Mouse (Mus musculus) myocyte (in vitro differentiated cells): ENCODE data around the gene Lpcat1. TPM values are rescaled to one million over a fixed set of nuclear protein-coding genes. Genes with fewer than 3 reads are reported as not detected.

Source experiments
- H3K27me3 ChIP-seq: one replicate; pipeline ENCODE4 v1.6.1; 2011; ENCODE audit not compliant: control insufficient read depth, insufficient read depth, insufficient read length
- H3K36me3 ChIP-seq: one replicate; pipeline ENCODE4 v1.6.1; 2011; ENCODE audit not compliant: control insufficient read depth, insufficient read depth
- H3K4me2 ChIP-seq: one replicate; pipeline ENCODE4 v1.6.1; 2011; ENCODE audit warnings: low read depth, control low read depth
- H3K4me3 ChIP-seq: one replicate; pipeline ENCODE4 v1.5.1; 2011; ENCODE audit warnings: mild to moderate bottlenecking, control low read depth, moderate library complexity
- H3K79me2 ChIP-seq: one replicate; pipeline ENCODE4 v1.6.1; 2011; ENCODE audit not compliant: control insufficient read depth, insufficient read depth
- H3ac ChIP-seq: one replicate; pipeline ENCODE4 v1.6.1; 2011; ENCODE audit not compliant: control insufficient read depth, insufficient read length
- CEBPB ChIP-seq: IDR thresholded peaks from 2 replicates; pipeline ENCODE4 v1.6.1; 2011; ENCODE audit warnings: mild to moderate bottlenecking, moderate library complexity; ENCODE audit not compliant: poor library complexity, insufficient read depth, severe bottlenecking
- E2F4 ChIP-seq: IDR thresholded peaks from one replicate; pipeline ENCODE4 v1.6.1; 2011; ENCODE audit warnings: mild to moderate bottlenecking, control low read depth, moderate library complexity; ENCODE audit not compliant: insufficient read depth
- MAX ChIP-seq: IDR thresholded peaks from one replicate; pipeline ENCODE4 v1.6.1; 2011; ENCODE audit warnings: low read depth, mild to moderate bottlenecking, control low read depth
- MYOD1 ChIP-seq, 3 experiments: IDR thresholded peaks; one replicate each; pipeline ENCODE4 v1.6.1; 2011; ENCODE audit warnings: control low read depth in 2 of 3, low read depth in 2 of 3, mild to moderate bottlenecking in 2 of 3, moderate library complexity in 1 of 3; ENCODE audit not compliant: insufficient read length in 2 of 3, control insufficient read depth in 1 of 3
- MYOG ChIP-seq, 3 experiments: IDR thresholded peaks; one replicate each; pipeline ENCODE4 v1.6.1; 2011; ENCODE audit warnings: control low read depth in 2 of 3, low read depth in 2 of 3, mild to moderate bottlenecking in 2 of 3; ENCODE audit not compliant: insufficient read length in 2 of 3, control insufficient read depth in 1 of 3, insufficient read depth in 1 of 3
- POLR2A ChIP-seq: IDR thresholded peaks from one replicate; pipeline ENCODE4 v1.6.1; 2011; ENCODE audit warnings: low read depth, mild to moderate bottlenecking, control low read depth, moderate library complexity; ENCODE audit not compliant: insufficient read length
- POLR2AphosphoS2 ChIP-seq: IDR thresholded peaks from one replicate; pipeline ENCODE4 v1.6.1; 2011; ENCODE audit warnings: low read depth, control low read depth; ENCODE audit not compliant: insufficient read length
- REST ChIP-seq: IDR thresholded peaks from one replicate; pipeline ENCODE4 v1.6.1; 2011; ENCODE audit warnings: mild to moderate bottlenecking, control low read depth, moderate library complexity; ENCODE audit not compliant: insufficient read depth, insufficient read length
- SRF ChIP-seq: IDR thresholded peaks from one replicate; pipeline ENCODE4 v1.6.1; 2011; ENCODE audit warnings: low read depth; ENCODE audit not compliant: control insufficient read depth, insufficient read length
- TCF12 ChIP-seq: IDR thresholded peaks from one replicate; pipeline ENCODE4 v1.6.1; 2011; ENCODE audit warnings: mild to moderate bottlenecking, control low read depth; ENCODE audit not compliant: poor library complexity, insufficient read depth, severe bottlenecking
- TCF3 ChIP-seq: IDR thresholded peaks from one replicate; pipeline ENCODE4 v1.6.1; 2011; ENCODE audit warnings: low read depth, control low read depth; ENCODE audit not compliant: insufficient read length
- USF1 ChIP-seq: IDR thresholded peaks from one replicate; pipeline ENCODE4 v1.6.1; 2011; ENCODE audit warnings: low read depth, mild to moderate bottlenecking, control low read depth, moderate library complexity
- polyA plus RNA-seq: library from polyadenylated mRNA; unstranded; fragments of >200 nt; fragmentation: generic; extraction: Trizol; gene quantifications from one replicate; pipeline ENCODE4 v1.2.1, GENCODE M21; 2012; ENCODE audit warnings: missing spikeins

Lpcat1 gene
- polyA plus RNA-seq, 1 experiment: 10.1 TPM

DNA sequence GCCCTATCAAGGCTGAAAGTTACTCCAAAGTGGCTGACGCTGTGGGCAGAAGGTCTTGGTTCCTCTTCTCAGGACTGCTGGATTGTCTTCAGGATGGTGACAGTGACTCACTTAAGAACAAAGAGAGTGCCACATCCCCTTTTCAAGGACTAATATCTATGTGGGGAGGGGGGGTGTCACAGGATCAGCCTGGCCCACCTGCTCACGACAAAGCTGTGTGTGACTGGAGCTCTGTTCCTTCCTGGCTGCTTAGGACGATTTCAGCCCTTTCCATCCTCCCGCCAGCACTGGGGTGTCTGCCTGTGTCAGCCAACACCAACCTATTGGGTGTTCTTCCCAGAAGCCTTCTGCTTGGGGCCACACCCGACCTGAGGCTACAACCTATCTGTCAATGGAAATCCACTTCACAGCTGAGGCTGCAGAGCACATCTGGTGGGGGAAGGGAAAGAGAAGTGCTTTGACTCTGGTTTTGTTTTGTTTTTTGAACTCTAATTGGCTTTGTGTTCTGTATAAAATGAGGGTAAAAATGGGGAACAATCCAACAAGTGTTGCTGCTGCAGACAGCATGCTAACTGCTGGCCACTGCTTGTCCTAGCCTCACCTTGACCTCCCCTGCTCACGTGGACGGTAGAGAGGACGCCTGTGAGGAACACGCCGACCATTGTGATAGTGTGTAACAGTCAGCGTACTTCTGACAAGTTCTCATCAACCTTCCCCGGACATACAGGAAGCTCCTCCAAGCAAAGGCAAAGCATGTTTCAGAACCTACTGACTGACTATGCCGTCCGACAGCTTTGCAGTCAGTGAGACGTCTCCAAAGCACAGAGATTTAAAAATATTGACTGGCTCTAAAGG is 33.1 kb upstream of the Lpcat1 start:
- no peaks in the 10 kb centered on the region for H3K36me3 ChIP-seq
- no peak overlapping the region for H3K4me2 ChIP-seq
- no peak overlapping the region for H3K4me3 ChIP-seq
- peaks cover 17% of the 10 kb centered on the region for H3K27me3 ChIP-seq
- H3ac ChIP-seq: no peak overlapping the region
- H3K79me2 ChIP-seq: no peaks in the 10 kb centered on the region
- TF ChIP-seq TCF12 (no peak), POLR2A (no peak), USF1 (no peak), TCF3 (no peak), MYOG (IDR thresholded peaks at IDR 0.05; ENCODE audit: control insufficient read depth in 1 of 3, insufficient read depth in 1 of 3, insufficient read length in 2 of 3, low read depth in 2 of 3) (no peak)

DNA sequence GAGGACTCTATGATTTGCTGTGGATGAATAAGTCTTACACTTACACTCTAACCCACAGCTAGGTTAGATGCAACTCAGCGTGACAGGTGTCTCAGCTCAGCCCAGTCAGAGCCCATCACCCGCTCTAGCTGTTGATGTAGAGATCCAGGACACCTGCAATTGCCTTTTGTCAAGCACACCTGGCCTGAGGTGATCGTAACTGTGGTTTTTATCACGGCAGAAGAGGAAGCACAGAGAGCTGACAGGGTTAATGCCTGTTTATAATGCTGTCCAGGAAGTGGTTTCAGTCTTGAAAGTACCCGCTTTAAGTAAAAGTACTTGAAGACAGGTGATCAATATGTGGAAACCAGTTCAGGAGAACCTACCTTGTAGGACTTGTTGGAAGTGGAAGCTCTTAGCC is 32.3 kb upstream of the Lpcat1 start:
- peaks cover 17% of the 10 kb centered on the region for H3K27me3 ChIP-seq
- no peak overlapping the region for H3K4me3 ChIP-seq
- no peak for TF ChIP-seq TCF3
- TF ChIP-seq MYOG (IDR thresholded peaks at IDR 0.05; ENCODE audit: control insufficient read depth in 1 of 3, insufficient read depth in 1 of 3, insufficient read length in 2 of 3, low read depth in 2 of 3): no peak
- TF ChIP-seq USF1: no peak
- TF ChIP-seq MYOD1 (IDR thresholded peaks at IDR 0.05; ENCODE audit: control insufficient read depth in 1 of 3, insufficient read length in 2 of 3, low read depth in 2 of 3): no peak
- TF ChIP-seq REST: no peak
- no peak for TF ChIP-seq TCF12
- TF ChIP-seq E2F4: no peak
- no peak for TF ChIP-seq POLR2AphosphoS2
- TF ChIP-seq CEBPB: no peak
- no peak for TF ChIP-seq SRF
- TF ChIP-seq MAX: no peak
- no peak for TF ChIP-seq POLR2A
- no peaks in the 10 kb centered on the region for H3K79me2 ChIP-seq
- no peaks in the 10 kb centered on the region for H3K36me3 ChIP-seq
- H3ac ChIP-seq: no peak overlapping the region
- no peak overlapping the region for H3K4me2 ChIP-seq

DNA sequence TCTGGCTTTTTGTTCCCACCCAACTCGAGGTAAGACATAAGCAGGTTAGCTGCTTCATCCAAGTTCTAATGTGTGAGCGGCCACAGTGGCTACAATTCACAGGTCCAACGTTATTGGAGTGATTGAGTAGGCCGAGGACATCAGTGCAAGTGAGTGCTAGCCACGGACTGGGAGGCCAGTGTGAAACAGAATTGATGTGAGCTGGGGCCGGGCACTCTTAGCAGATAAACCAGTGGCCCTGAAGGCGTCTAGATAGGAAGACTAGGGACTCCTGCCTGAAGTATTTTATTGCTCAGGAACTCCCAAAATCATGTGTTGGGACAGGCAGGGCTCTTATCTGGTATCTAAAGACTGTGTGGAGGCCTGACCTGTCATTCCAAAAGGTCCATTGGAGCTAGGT is 31.3 kb upstream of the Lpcat1 start:
- Histone ChIP-seq H3K4me2 (no peak overlapping the region), H3K27me3 (peaks cover 17% of the 10 kb centered on the region), H3K36me3 (no peaks in the 10 kb centered on the region), H3ac (no peak overlapping the region), H3K4me3 (no peak overlapping the region), H3K79me2 (no peaks in the 10 kb centered on the region)
- TF ChIP-seq TCF3: no peak

DNA sequence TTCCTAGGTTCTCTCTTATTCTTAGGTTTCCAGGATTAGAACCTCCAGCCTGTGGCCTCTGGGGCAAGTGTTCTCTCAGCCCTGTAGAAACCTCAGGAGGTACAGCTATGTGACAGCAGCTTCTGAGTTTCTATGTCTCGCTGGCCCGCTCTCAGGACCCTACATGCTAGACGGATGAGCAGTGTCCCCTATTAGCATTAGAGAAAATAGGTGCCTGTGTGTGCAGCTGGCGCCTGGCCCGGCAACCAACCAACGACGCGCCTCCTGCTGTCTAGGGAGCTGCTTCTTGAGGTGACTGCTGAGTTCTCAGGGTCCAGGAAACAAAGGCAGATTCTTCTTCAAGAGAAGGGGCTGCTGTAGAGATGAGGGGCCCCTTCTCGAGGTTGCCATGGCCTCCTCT is 27.9 kb upstream of the Lpcat1 start:
- TF ChIP-seq USF1: no peak
- TF ChIP-seq TCF3: no peak
- TF ChIP-seq CEBPB: no peak
- TF ChIP-seq REST: no peak
- no peaks in the 10 kb centered on the region for H3K36me3 ChIP-seq
- H3K27me3 ChIP-seq: peaks cover 5% of the 10 kb centered on the region
- H3K4me3 ChIP-seq: no peak overlapping the region
- H3K79me2 ChIP-seq: no peaks in the 10 kb centered on the region
- no peak overlapping the region for H3ac ChIP-seq
- no peak overlapping the region for H3K4me2 ChIP-seq

DNA sequence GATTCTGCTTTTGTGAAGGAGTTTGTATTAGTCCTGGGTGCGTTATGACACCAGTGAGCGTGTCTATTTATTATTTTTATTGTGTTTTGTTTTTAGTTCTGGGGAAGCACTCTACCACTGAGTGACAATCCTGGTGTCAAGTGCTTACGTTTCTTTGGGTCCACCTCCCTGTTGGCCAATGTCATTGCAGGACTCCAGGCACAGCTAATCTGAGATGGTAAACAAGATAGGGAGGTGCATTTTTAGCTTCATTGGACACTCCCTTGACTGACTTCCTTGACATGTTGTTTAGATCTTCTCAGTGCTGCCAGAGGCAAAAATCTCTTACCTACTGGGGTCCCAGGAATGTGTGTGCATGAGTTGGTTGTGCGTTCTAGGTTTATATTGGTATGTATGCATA is 26.0 kb upstream of the Lpcat1 start:
- Histone ChIP-seq H3K27me3 (no peaks in the 10 kb centered on the region), H3K4me3 (no peak overlapping the region), H3K4me2 (no peak overlapping the region), H3K79me2 (no peaks in the 10 kb centered on the region), H3ac (no peak overlapping the region), H3K36me3 (no peaks in the 10 kb centered on the region)
- TF ChIP-seq USF1: no peak

DNA sequence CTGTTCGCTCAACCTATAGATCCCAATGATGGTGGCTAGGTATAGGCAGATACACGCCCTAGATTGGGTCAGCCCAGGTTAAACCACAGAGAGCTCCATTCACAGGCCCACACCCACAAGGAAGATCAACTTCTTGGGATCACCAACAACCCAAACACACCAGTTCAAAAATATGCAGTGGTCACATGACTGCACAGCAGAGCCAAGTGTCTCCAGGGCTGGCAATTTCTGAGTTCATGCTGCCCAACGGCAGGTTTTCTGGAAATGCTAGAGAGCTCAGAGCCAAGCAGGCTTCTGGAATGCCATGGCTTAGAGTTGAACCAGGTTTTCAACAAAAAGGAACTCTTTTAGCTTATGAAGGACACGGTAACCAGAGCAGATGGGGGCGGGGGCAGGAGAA is 25.3 kb upstream of the Lpcat1 start:
- Histone ChIP-seq H3K4me3 (no peak overlapping the region), H3K27me3 (no peaks in the 10 kb centered on the region), H3ac (no peak overlapping the region), H3K4me2 (peak overlapping the region; percentile 9), H3K79me2 (no peaks in the 10 kb centered on the region), H3K36me3 (no peaks in the 10 kb centered on the region)
- TF ChIP-seq MYOD1 (IDR thresholded peaks at IDR 0.05; ENCODE audit: control insufficient read depth in 1 of 3, insufficient read length in 2 of 3, low read depth in 2 of 3): no peak
- peak; percentile 68 for TF ChIP-seq USF1
